Mouse (Mus musculus): Measurements from ENCODE around the gene Utp14a. TPM values are rescaled to one million over a fixed set of nuclear protein-coding genes. Genes with fewer than 3 reads are reported as not detected.

The Utp14a gene
- polyA plus RNA-seq, 1 experiment from 2014 or later: 17.0 TPM

DNA sequence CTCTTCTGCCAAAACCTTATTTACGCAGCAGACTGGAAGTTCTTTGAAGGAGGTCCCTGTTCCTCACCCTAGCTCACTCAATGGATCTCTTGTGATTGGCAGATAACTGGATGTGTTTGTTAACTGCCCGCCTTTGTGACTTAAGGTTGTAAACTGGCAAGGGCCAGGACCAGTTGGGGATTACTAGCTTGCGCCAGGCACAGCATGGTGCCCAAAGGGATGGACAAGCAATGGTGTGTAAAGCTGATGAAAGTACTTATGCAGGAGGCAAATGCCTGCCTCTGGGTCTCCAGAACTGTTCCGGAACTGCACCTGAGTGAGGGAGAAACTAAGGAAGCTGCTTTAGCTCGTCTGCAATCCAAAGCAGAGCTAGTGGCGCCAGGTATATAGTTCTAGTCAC lies 29.8 kb downstream of the Utp14a start:
- no peak for ATAC-seq (replicated peaks; ENCODE audit: low FRiP score, low TSS enrichment, low read depth)
- DNase-seq (ENCODE audit: low spot score): peak; percentile 51
- Histone ChIP-seq H3K27ac (ENCODE audit: low read depth) (no peak overlapping the region), H3K4me1 (replicated peaks; ENCODE audit: control insufficient read depth, insufficient read depth, low read length) (no peaks in the 10 kb centered on the region), H3K9ac (ENCODE audit: low read length) (no peak overlapping the region), H3K9me3 (ENCODE audit: control insufficient read depth, low read length) (no peaks in the 10 kb centered on the region), H3K27me3 (replicated peaks; ENCODE audit: control insufficient read depth, insufficient read depth, low read length) (no peaks in the 10 kb centered on the region; the same call in 1 of the 2 replicates), H3K36me3 (ENCODE audit: control insufficient read depth, insufficient read depth, low read length) (peaks cover 5% of the 10 kb centered on the region; the same call in 1 of the 2 replicates), H3K4me3 (ENCODE audit: low read depth, low read length) (no peak overlapping the region), H3K4me2 (ENCODE audit: low read length) (no peak overlapping the region)
- WGBS: 48% methylated on average over 6 of the region's 6 CpGs

- H3K9me3 ChIP-seq (ENCODE audit: control insufficient read depth, low read length): no peaks in the 10 kb centered on the region
- H3K4me2 ChIP-seq (ENCODE audit: low read length): no peak overlapping the region
- H3K9ac ChIP-seq (ENCODE audit: low read length): no peak overlapping the region
- no peaks in the 10 kb centered on the region for H3K36me3 ChIP-seq (ENCODE audit: control insufficient read depth, insufficient read depth, low read length)
- DNase-seq (ENCODE audit: low spot score) (no peak), ATAC-seq (replicated peaks; ENCODE audit: low FRiP score, low TSS enrichment, low read depth) (no peak)
- no peak overlapping the region for H3K4me3 ChIP-seq (ENCODE audit: low read depth, low read length)
- H3K27me3 ChIP-seq (replicated peaks; ENCODE audit: control insufficient read depth, insufficient read depth, low read length): no peaks in the 10 kb centered on the region; the same call in 1 of the 2 replicates
- no peak overlapping the region for H3K27ac ChIP-seq (ENCODE audit: low read depth)
- H3K4me1 ChIP-seq (replicated peaks; ENCODE audit: control insufficient read depth, insufficient read depth, low read length): no peaks in the 10 kb centered on the region
- 82% methylated on average over 4 of the region's 4 CpGs for WGBS
These were observed 31.3 kb downstream of the Utp14a start for GRCm38 (mm10) chrX:48288008-48288407.

- WGBS: 32% methylated on average over 3 of the region's 3 CpGs
- Histone ChIP-seq H3K27ac (ENCODE audit: low read depth) (no peak overlapping the region), H3K4me3 (ENCODE audit: low read depth, low read length) (no peak overlapping the region), H3K27me3 (replicated peaks; ENCODE audit: control insufficient read depth, insufficient read depth, low read length) (no peaks in the 10 kb centered on the region; the same call in 1 of the 2 replicates), H3K36me3 (ENCODE audit: control insufficient read depth, insufficient read depth, low read length) (no peaks in the 10 kb centered on the region), H3K9ac (ENCODE audit: low read length) (no peak overlapping the region), H3K4me2 (ENCODE audit: low read length) (no peak overlapping the region), H3K9me3 (ENCODE audit: control insufficient read depth, low read length) (no peaks in the 10 kb centered on the region), H3K4me1 (replicated peaks; ENCODE audit: control insufficient read depth, insufficient read depth, low read length) (no peaks in the 10 kb centered on the region)
- no peak for DNase-seq (ENCODE audit: low spot score)
- no peak for ATAC-seq (replicated peaks; ENCODE audit: low FRiP score, low TSS enrichment, low read depth)
These were observed 34.8 kb downstream of the Utp14a start for GRCm38 (mm10) chrX:48291413-48291812.

DNA sequence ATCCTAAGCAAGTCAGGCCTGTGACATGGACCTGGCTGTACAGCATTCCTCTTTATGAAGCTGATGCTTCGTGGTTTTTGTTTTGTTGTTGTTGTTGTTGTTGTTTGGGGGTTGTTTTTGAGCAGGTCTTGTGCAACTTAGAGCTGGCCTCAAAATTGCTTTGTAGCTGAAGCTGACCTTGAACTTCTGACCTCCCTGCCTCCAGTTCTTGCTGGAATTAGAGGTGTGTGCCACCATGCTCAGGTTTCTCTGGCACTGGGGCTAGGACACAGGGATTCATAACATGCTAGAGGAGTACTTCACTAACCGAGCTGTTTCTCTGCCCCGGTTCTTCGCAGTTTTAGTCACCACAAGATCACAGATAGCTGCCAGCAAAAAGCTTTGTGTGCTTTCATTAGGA lies 48.7 kb downstream of the Utp14a start:
- Histone ChIP-seq H3K4me2 (ENCODE audit: low read length) (no peak overlapping the region), H3K4me3 (ENCODE audit: low read depth, low read length) (no peak overlapping the region), H3K27me3 (replicated peaks; ENCODE audit: control insufficient read depth, insufficient read depth, low read length) (no peaks in the 10 kb centered on the region), H3K4me1 (replicated peaks; ENCODE audit: control insufficient read depth, insufficient read depth, low read length) (no peaks in the 10 kb centered on the region), H3K9ac (ENCODE audit: low read length) (no peak overlapping the region), H3K9me3 (ENCODE audit: control insufficient read depth, low read length) (no peaks in the 10 kb centered on the region), H3K27ac (ENCODE audit: low read depth) (no peak overlapping the region), H3K36me3 (ENCODE audit: control insufficient read depth, insufficient read depth, low read length) (no peaks in the 10 kb centered on the region)
- DNase-seq (ENCODE audit: low spot score) (no peak), ATAC-seq (replicated peaks; ENCODE audit: low FRiP score, low TSS enrichment, low read depth) (no peak)
- 82% methylated on average over 4 of the region's 4 CpGs for WGBS

- DNase-seq (ENCODE audit: low spot score): no peak
These were observed 54.2 kb downstream of the Utp14a start for GRCm38 (mm10) chrX:48310706-48311517.

DNA sequence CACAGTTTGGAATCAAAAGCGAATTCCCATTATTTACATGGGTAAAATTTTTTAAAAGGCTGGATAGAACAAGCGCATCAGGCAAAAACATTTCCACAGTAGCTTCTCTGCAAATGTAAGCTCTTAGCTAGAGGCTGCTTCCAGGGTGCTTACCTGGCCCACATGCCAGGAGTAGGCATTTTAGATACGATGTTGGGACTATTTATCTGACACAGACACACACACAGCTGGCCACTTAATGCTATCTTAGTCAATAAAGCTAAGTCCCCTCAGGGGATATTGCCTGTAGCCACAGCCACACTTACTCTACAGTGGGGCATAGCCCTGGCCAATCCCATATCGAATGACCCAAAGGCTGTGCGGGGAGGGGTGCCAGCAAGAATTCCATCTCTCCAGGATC lies 55.1 kb downstream of the Utp14a start:
- no peaks in the 10 kb centered on the region for H3K9me3 ChIP-seq (ENCODE audit: control insufficient read depth, low read length)
- no peak overlapping the region for H3K27ac ChIP-seq (ENCODE audit: low read depth)
- H3K9ac ChIP-seq (ENCODE audit: low read length): no peak overlapping the region
- no peak for DNase-seq (ENCODE audit: low spot score)
- H3K4me1 ChIP-seq (replicated peaks; ENCODE audit: control insufficient read depth, insufficient read depth, low read length): no peaks in the 10 kb centered on the region
- no peak overlapping the region for H3K4me2 ChIP-seq (ENCODE audit: low read length)
- no peaks in the 10 kb centered on the region for H3K27me3 ChIP-seq (replicated peaks; ENCODE audit: control insufficient read depth, insufficient read depth, low read length)
- H3K36me3 ChIP-seq (ENCODE audit: control insufficient read depth, insufficient read depth, low read length): no peaks in the 10 kb centered on the region
- no peak for ATAC-seq (replicated peaks; ENCODE audit: low FRiP score, low TSS enrichment, low read depth)
- H3K4me3 ChIP-seq (ENCODE audit: low read depth, low read length): no peak overlapping the region
- WGBS: 80% methylated on average over 5 of the region's 5 CpGs

More at GRCm38 (mm10) chrX:48310706-48311517, 54.2 kb downstream of the Utp14a start:
- no peak overlapping the region for H3K27ac ChIP-seq (ENCODE audit: low read depth)
- H3K4me2 ChIP-seq (ENCODE audit: low read length): peak overlapping the region; percentile 44
- H3K36me3 ChIP-seq (ENCODE audit: control insufficient read depth, insufficient read depth, low read length): no peaks in the 10 kb centered on the region
- no peaks in the 10 kb centered on the region for H3K9me3 ChIP-seq (ENCODE audit: control insufficient read depth, low read length)
- 0 out of 2 replicates have a peak overlapping the region, but pooled peaks have one; percentile 14 for H3K9ac ChIP-seq (ENCODE audit: low read length)
- H3K27me3 ChIP-seq (replicated peaks; ENCODE audit: control insufficient read depth, insufficient read depth, low read length): no peaks in the 10 kb centered on the region
- H3K4me3 ChIP-seq (ENCODE audit: low read depth, low read length): peak overlapping the region; percentile 14; the same call in 1 of the 2 replicates
- 17% methylated on average over 26 of the region's 26 CpGs for WGBS
- ATAC-seq (replicated peaks; ENCODE audit: low FRiP score, low TSS enrichment, low read depth): no peak
- no peaks in the 10 kb centered on the region for H3K4me1 ChIP-seq (replicated peaks; ENCODE audit: control insufficient read depth, insufficient read depth, low read length)

DNA sequence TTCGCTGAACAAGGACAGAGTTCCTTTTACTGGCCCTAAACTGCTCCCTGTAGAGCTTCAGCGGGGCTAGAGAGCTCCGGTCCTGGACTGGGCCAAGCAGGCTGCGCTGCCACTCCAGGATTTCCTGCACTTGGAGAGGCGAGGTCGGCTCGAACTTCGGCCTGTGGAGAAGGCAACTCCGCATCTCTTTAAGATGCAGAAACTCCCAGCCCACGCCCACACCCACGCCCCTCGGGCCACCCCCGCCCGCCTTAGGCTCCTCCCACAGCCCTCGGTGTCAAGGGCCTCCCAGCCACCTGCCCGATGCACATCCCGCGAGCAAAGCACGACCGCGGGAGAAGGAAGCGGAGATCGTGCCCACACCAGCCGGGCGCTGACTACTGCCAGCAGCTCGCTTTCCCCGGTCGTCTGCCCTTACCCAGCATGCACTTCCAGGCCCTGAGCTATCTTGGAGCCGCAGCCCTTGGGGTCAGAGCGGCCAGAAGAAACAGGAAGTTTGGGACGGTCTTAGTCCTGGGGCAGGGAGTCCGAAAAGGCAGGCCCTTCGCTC lies 57.9 kb downstream of the Utp14a start:
- peak overlapping the region; percentile 52 for H3K4me2 ChIP-seq (ENCODE audit: low read length)
- WGBS: 12% methylated on average over 29 of the region's 33 CpGs
- H3K27me3 ChIP-seq (replicated peaks; ENCODE audit: control insufficient read depth, insufficient read depth, low read length): no peaks in the 10 kb centered on the region
- ATAC-seq (replicated peaks; ENCODE audit: low FRiP score, low TSS enrichment, low read depth) (peak; percentile 87), DNase-seq (ENCODE audit: low spot score) (peak; percentile 86)
- no peaks in the 10 kb centered on the region for H3K9me3 ChIP-seq (ENCODE audit: control insufficient read depth, low read length)
- peak overlapping the region; percentile 20; the same call in 1 of the 2 replicates for H3K9ac ChIP-seq (ENCODE audit: low read length)
- H3K27ac ChIP-seq (ENCODE audit: low read depth): no peak overlapping the region
- peak overlapping the region; percentile 27 for H3K4me3 ChIP-seq (ENCODE audit: low read depth, low read length)
- H3K36me3 ChIP-seq (ENCODE audit: control insufficient read depth, insufficient read depth, low read length): no peaks in the 10 kb centered on the region
- H3K4me1 ChIP-seq (replicated peaks; ENCODE audit: control insufficient read depth, insufficient read depth, low read length): no peaks in the 10 kb centered on the region

DNA sequence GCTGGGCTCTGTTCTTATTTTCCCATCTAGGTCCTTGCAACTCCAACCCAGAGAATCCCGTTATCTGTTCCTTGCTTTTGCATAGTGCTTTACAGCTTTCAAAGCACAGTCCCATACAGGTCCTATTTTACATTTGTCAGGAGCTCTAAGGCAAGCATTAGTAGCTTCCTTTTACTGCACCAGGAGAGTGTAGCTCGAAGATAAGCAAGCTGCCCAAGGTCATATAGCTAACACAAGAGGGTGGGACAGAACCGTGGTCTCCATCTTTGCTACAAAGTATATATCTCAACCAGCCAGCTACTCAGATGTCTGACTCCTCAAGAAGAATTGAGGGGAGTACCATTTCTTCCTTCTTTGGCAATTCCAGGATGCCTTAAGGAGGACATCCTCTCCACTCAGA lies 60.8 kb downstream of the Utp14a start:
- Histone ChIP-seq H3K4me3 (ENCODE audit: low read depth, low read length) (no peak overlapping the region), H3K4me2 (ENCODE audit: low read length) (no peak overlapping the region), H3K27ac (ENCODE audit: low read depth) (no peak overlapping the region), H3K9ac (ENCODE audit: low read length) (no peak overlapping the region), H3K27me3 (replicated peaks; ENCODE audit: control insufficient read depth, insufficient read depth, low read length) (0 out of 2 replicates have a peak, but pooled peaks cover 2% of the 10 kb centered on the region), H3K4me1 (replicated peaks; ENCODE audit: control insufficient read depth, insufficient read depth, low read length) (no peaks in the 10 kb centered on the region), H3K9me3 (ENCODE audit: control insufficient read depth, low read length) (no peaks in the 10 kb centered on the region), H3K36me3 (ENCODE audit: control insufficient read depth, insufficient read depth, low read length) (no peaks in the 10 kb centered on the region)
- 55% methylated on average over 3 of the region's 3 CpGs for WGBS
- ATAC-seq (replicated peaks; ENCODE audit: low FRiP score, low TSS enrichment, low read depth): no peak
- no peak for DNase-seq (ENCODE audit: low spot score)
